Mouse (Mus musculus) cortical plate, adult 2 months (tissue): Measurements from ENCODE around the gene Herc2.
"Not testable (repeated sequence)": the region's sequence is repeated elsewhere in the genome, so short reads cannot be mapped to it uniquely, and the experiment has no call there.

Experiments used
- CTCF ChIP-seq: fragments of 200-500 bp; IDR thresholded peaks from 2 replicates; pipeline ENCODE4 v1.5.1; 2011; ENCODE audit warnings: mild to moderate bottlenecking, control low read depth, low read length; ENCODE audit not compliant: insufficient read depth; ENCODE audit errors: extremely low read depth
- POLR2A ChIP-seq: fragments of 200-500 bp; IDR thresholded peaks from 2 replicates; pipeline ENCODE4 v1.6.1; 2011; ENCODE audit warnings: mild to moderate bottlenecking, low read length, control low read depth; ENCODE audit not compliant: insufficient read depth; ENCODE audit errors: extremely low read depth

DNA sequence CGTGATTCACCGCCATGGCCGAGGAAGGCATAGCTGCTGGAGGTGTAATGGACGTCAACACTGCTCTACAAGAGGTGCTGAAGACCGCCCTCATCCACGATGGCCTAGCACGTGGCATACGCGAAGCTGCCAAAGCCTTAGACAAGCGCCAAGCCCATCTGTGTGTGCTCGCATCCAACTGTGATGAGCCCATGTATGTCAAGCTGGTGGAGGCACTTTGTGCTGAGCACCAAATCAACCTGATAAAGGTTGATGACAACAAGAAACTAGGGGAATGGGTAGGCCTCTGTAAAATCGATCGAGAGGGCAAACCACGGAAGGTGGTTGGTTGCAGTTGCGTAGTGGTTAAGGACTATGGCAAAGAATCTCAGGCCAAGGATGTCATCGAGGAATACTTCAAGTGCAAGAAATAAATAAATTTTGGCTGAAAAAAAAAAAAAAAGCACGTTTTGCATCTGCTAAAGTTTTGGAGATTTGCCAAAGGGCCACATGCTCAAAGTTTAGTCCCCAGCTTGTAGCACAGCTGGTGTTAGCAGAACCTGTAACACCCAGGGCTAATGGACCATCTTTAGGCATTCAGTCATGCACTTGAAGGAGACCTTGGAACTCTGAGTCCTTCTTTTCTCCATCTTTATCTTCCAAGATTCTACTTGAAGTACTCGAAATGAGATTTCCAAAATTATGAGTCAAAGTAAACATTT lies 35.8 kb upstream of the Herc2 start:
- not testable (repeated sequence) for TF ChIP-seq CTCF, POLR2A
